Mouse (Mus musculus) forebrain, embryonic 15.5 days (tissue): Measurements from ENCODE around the gene Zfp771. TPM values are rescaled to one million over a fixed set of nuclear protein-coding genes. Genes with fewer than 3 reads are reported as not detected.

Experiments
- polyA plus RNA-seq: library from polyadenylated mRNA; unstranded; fragments of >200 nt; fragmentation: Nextera tagmentation; extraction: Ambion mirVana; gene quantifications from 2 replicates; pipeline ENCODE4 v1.2.1, GENCODE M21; 2015

Gene Zfp771
- polyA plus RNA-seq, 1 experiment from 2014 or later, result 65.2 TPM

Other genes starting within 250 kb of the Zfp771 start
- 3.0 and 3.5 TPM in 2 replicates for gene Mvp, start 229.7 kb upstream of the Zfp771 start, polyA plus RNA-seq
- gene Pagr1b, start 227.8 kb upstream of the Zfp771 start, polyA plus RNA-seq, result not detected in 2 replicates
- gene Pagr1a, start 226.9 kb upstream of the Zfp771 start, polyA plus RNA-seq, result 32.2 and 40.4 TPM in 2 replicates
- 67.9 and 75.6 TPM in 2 replicates for gene Gm42742, start 223.2 kb upstream of the Zfp771 start, polyA plus RNA-seq
- gene Prrt2, start 223.1 kb upstream of the Zfp771 start, polyA plus RNA-seq, result 18.0 and 19.8 TPM in 2 replicates
- gene Maz, start 217.2 kb upstream of the Zfp771 start, polyA plus RNA-seq, result 79.3 and 84.0 TPM in 2 replicates
- 67.6 and 69.0 TPM in 2 replicates for gene Kif22, start 201.8 kb upstream of the Zfp771 start, polyA plus RNA-seq
- not detected in 2 replicates for gene Zg16, start 156.9 kb upstream of the Zfp771 start, polyA plus RNA-seq
- gene AI467606, start 152.9 kb upstream of the Zfp771 start, polyA plus RNA-seq, result 1.3 and 1.6 TPM in 2 replicates
- 0.50 and 0.66 TPM in 2 replicates for gene Qprt, start 122.0 kb upstream of the Zfp771 start, polyA plus RNA-seq
- gene Spn, start 106.5 kb upstream of the Zfp771 start, polyA plus RNA-seq, result not detected in 2 replicates
- 86.7 and 91.5 TPM in 2 replicates for gene Cd2bp2, start 48.2 kb upstream of the Zfp771 start, polyA plus RNA-seq
- gene Tbc1d10b, start 35.8 kb upstream of the Zfp771 start, polyA plus RNA-seq, result 33.6 and 35.1 TPM in 2 replicates
- 6.1 and 6.3 TPM in 2 replicates for gene Mylpf, start 35.4 kb upstream of the Zfp771 start, polyA plus RNA-seq
- 70.7 and 71.5 TPM in 2 replicates for gene Zfp553, start 11.2 kb upstream of the Zfp771 start, polyA plus RNA-seq
- 21.8 and 27.8 TPM in 2 replicates for gene Sept1, start 11.1 kb upstream of the Zfp771 start, polyA plus RNA-seq
- 159 and 166 TPM in 2 replicates for gene Dctpp1, start 16.4 kb downstream of the Zfp771 start, polyA plus RNA-seq
- gene Sephs2, start 29.8 kb downstream of the Zfp771 start, polyA plus RNA-seq, result 48.7 and 49.5 TPM in 2 replicates
- gene Itgal, start 52.0 kb downstream of the Zfp771 start, polyA plus RNA-seq, result 0.22 and 0.28 TPM in 2 replicates
- 12.1 and 12.7 TPM in 2 replicates for gene Zfp768, start 101.3 kb downstream of the Zfp771 start, polyA plus RNA-seq
- gene Zfp747, start 131.8 kb downstream of the Zfp771 start, polyA plus RNA-seq, result 7.6 and 8.9 TPM in 2 replicates
- 4.8 and 5.5 TPM in 2 replicates for gene 9130019O22Rik, start 142.9 kb downstream of the Zfp771 start, polyA plus RNA-seq
- gene E430018J23Rik, start 149.4 kb downstream of the Zfp771 start, polyA plus RNA-seq, result 5.4 and 5.9 TPM in 2 replicates
- 4.6 and 6.1 TPM in 2 replicates for gene Zfp764, start 162.5 kb downstream of the Zfp771 start, polyA plus RNA-seq
- 27.8 and 29.5 TPM in 2 replicates for gene Zfp688, start 177.8 kb downstream of the Zfp771 start, polyA plus RNA-seq
- 16.2 and 17.1 TPM in 2 replicates for gene Zfp689, start 204.9 kb downstream of the Zfp771 start, polyA plus RNA-seq
- 48.5 and 50.9 TPM in 2 replicates for gene Prr14, start 215.3 kb downstream of the Zfp771 start, polyA plus RNA-seq
- 12.7 and 13.2 TPM in 2 replicates for gene Fbrs, start 234.9 kb downstream of the Zfp771 start, polyA plus RNA-seq